16 mouse cellular contexts compared by ENCODE assay signal in the genomic region with DNA sequence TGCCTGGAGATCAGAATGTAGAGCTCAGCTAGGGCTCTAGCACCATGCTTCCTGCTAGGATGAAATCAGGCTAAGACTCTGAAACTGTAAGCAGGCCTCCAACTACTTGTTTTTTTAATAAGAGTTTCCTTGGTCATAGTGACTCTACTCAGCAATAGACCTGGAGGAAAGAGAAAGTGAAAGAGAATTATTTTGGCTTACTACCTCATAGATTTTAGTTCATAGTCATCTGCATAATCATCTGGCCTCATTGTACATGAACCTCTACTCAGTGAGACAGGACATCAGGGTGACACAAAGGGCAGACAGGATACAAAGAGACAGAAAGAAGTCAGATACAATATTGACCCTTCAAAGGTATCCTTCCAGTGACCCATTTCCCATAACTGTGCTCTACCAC.
"Had no signal": no experiment of that assay in that cellular context is flagged by ENCODE, and none has a peak within 500 bp of the region (broad histone marks: within the 10 kb centered on the region; RNA-seq: fewer than 3 reads in every experiment).

No protein-coding gene starts in this region.

- DNase-seq: kidney, adult 18-20 months; kidney, postnatal 10 days; kidney, postnatal 4 days; left cerebral cortex, postnatal 4 days; lung, embryonic 14.5 days; lung, postnatal 10 days; lung, postnatal 4 days; spleen, adult 18-20 months; thymus, postnatal 36 days had no signal

- ATAC-seq: midbrain, embryonic 15.5 days had no signal

- H3K36me3 ChIP-seq: limb, embryonic 13.5 days; liver, embryonic 15.5 days; midbrain, embryonic 15.5 days; stomach, embryonic 15.5 days had no signal

- H3K4me1 ChIP-seq: limb, embryonic 13.5 days; liver, embryonic 15.5 days; midbrain, embryonic 15.5 days; stomach, embryonic 15.5 days had no signal

- H3K4me3 ChIP-seq: layer of hippocampus, adult 2 months; limb, embryonic 13.5 days; liver, embryonic 15.5 days; megakaryocyte, embryonic 14.5 days; midbrain, embryonic 15.5 days; stomach, embryonic 15.5 days had no signal

- H3K9me3 ChIP-seq: limb, embryonic 13.5 days; liver, embryonic 15.5 days; megakaryocyte, embryonic 14.5 days; midbrain, embryonic 15.5 days; stomach, embryonic 15.5 days had no signal

- H3K9ac ChIP-seq: limb, embryonic 13.5 days; liver, embryonic 15.5 days; lung, embryonic 14.5 days; midbrain, embryonic 15.5 days; stomach, embryonic 15.5 days had no signal

- H3K27me3 ChIP-seq: limb, embryonic 13.5 days; liver, embryonic 15.5 days; megakaryocyte, embryonic 14.5 days; midbrain, embryonic 15.5 days; stomach, embryonic 15.5 days had no signal

- H3K4me2 ChIP-seq: limb, embryonic 13.5 days; liver, embryonic 15.5 days; lung, embryonic 14.5 days; midbrain, embryonic 11.5 days; midbrain, embryonic 15.5 days; stomach, embryonic 15.5 days had no signal

- H3K27ac ChIP-seq: layer of hippocampus, adult 2 months; limb, embryonic 13.5 days; liver, embryonic 15.5 days; midbrain, embryonic 15.5 days; stomach, embryonic 15.5 days had no signal
